Mouse (Mus musculus) heart, adult 2 months (tissue): ENCODE measurements around the gene Bcas3.

Experiments used
- CTCF ChIP-seq: fragments of 200-600 bp; IDR thresholded peaks from 2 replicates; pipeline ENCODE4 v1.8.1; 2022; ENCODE audit warnings: antibody characterized with exemption, mild to moderate bottlenecking, moderate library complexity
- EP300 ChIP-seq: fragments of 200-500 bp; IDR thresholded peaks from 2 replicates; pipeline ENCODE4 v1.6.1; 2011; ENCODE audit warnings: low read depth, low read length, control low read depth; ENCODE audit not compliant: insufficient read depth
- POLR2A ChIP-seq: fragments of 200-500 bp; IDR thresholded peaks from 2 replicates; pipeline ENCODE4 v1.6.1; 2011; ENCODE audit warnings: mild to moderate bottlenecking, low read depth, low read length, control low read depth; ENCODE audit not compliant: insufficient read depth

DNA sequence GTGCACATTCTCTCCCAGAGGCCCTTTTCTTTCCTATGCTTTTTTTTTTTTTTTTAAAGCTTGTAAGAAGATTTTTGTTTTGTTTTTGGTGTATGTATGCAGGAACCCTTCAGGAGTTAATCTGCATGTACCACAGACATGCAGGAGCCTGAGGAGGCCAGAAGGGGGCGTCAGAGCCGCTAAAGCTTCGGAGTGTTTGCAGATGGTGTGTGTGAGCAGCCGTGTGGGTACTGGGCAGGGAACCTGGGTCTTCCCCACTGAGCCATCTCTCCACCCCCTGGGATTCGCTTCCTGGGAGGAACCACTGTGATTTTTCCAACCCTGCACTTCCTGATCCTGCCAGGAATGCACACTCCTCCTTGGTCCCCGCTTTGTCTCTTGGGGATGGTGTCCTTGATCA lies 497.8 kb downstream of the Bcas3 start:
- TF ChIP-seq CTCF = peak; percentile 39
- no peak for TF ChIP-seq EP300
- TF ChIP-seq POLR2A = no peak
